In genomic region chr5:28459456-28460225, GRCm38 (mm10) we compare ENCODE assay signal across 8 mouse cellular contexts. TPM values are rescaled to one million over a fixed set of nuclear protein-coding genes. Genes with fewer than 3 reads are reported as not detected.
A peak's percentile ranks its signal among the peaks of the same experiment; 100 is the strongest.
DNase-seq lines count a peak whose midpoint lies in the region; ATAC-seq and TF ChIP-seq lines count a peak whose summit lies in the region.

No protein-coding gene starts in this region.

- WGBS in embryonic facial prominence, embryonic 11.5 days, result under 1% methylated on average over 41 of the region's 41 CpGs
- 10% methylated on average over 41 of the region's 41 CpGs for WGBS in intestine, postnatal 0 days
- WGBS in midbrain, embryonic 13.5 days, result under 1% methylated on average over 41 of the region's 41 CpGs

- H3K36me3 ChIP-seq in embryonic facial prominence, embryonic 11.5 days (replicated peaks; ENCODE audit: control insufficient read depth, insufficient read depth, low read depth, low read length), result no peaks in the 10 kb centered on the region
- H3K36me3 ChIP-seq in intestine, postnatal 0 days (ENCODE audit: control insufficient read depth, insufficient read depth), result no peaks in the 10 kb centered on the region
- no peaks in the 10 kb centered on the region for H3K36me3 ChIP-seq in midbrain, embryonic 13.5 days

- H3K4me3 ChIP-seq in embryonic facial prominence, embryonic 11.5 days (ENCODE audit: low read depth, low read length), result 0 out of 2 replicates have a peak overlapping the region, but pooled peaks have one; percentile 14
- H3K4me3 ChIP-seq in intestine, postnatal 0 days (ENCODE audit: low read depth, low read length), result peak overlapping the region; percentile 37; the same call in 1 of the 2 replicates
- peak overlapping the region; percentile 44 for H3K4me3 ChIP-seq in midbrain, embryonic 13.5 days (replicated peaks)

- H3K9me3 ChIP-seq in embryonic facial prominence, embryonic 11.5 days (replicated peaks; ENCODE audit: control insufficient read depth, low read length), result no peaks in the 10 kb centered on the region
- H3K9me3 ChIP-seq in intestine, postnatal 0 days (ENCODE audit: control insufficient read depth), result no peaks in the 10 kb centered on the region
- H3K9me3 ChIP-seq in midbrain, embryonic 13.5 days, result no peaks in the 10 kb centered on the region

- H3K9ac ChIP-seq in embryonic facial prominence, embryonic 11.5 days (replicated peaks; ENCODE audit: low read length), result no peak overlapping the region
- no peak overlapping the region for H3K9ac ChIP-seq in intestine, postnatal 0 days (ENCODE audit: low read depth, low read length)
- H3K9ac ChIP-seq in midbrain, embryonic 13.5 days (replicated peaks), result peak overlapping the region; percentile 16; the same call in 1 of the 2 replicates

- H3K27me3 ChIP-seq in embryonic facial prominence, embryonic 11.5 days (ENCODE audit: control insufficient read depth, insufficient read depth, low read length), result peaks cover 83% of the 10 kb centered on the region
- peaks cover 67% of the 10 kb centered on the region for H3K27me3 ChIP-seq in intestine, postnatal 0 days (replicated peaks; ENCODE audit: control insufficient read depth, insufficient read depth, low read length)
- peaks cover 93% of the 10 kb centered on the region for H3K27me3 ChIP-seq in midbrain, embryonic 13.5 days

- H3K4me2 ChIP-seq in embryonic facial prominence, embryonic 11.5 days (ENCODE audit: low read depth, low read length), result no peak overlapping the region; the same call in 1 of the 2 replicates
- H3K4me2 ChIP-seq in intestine, postnatal 0 days (replicated peaks; ENCODE audit: low read depth), result peak overlapping the region; percentile 66
- peak overlapping the region; percentile 73 for H3K4me2 ChIP-seq in midbrain, embryonic 13.5 days (replicated peaks)

- peak; percentile 54 for DNase-seq in R1 (ENCODE audit: low read depth, low spot score)
- peak; percentile 43 for DNase-seq in embryonic facial prominence, embryonic 11.5 days (ENCODE audit: low spot score)
- DNase-seq in ovary, postnatal 10 days (ENCODE audit: low spot score), result no peak
- no peak for DNase-seq in spleen, postnatal 10 days (ENCODE audit: low spot score in 2 of 2)
- DNase-seq in kidney, adult 18-20 months, result no peak
- no peak for DNase-seq in layer of hippocampus, postnatal 25 days (ENCODE audit: extremely low spot score in 1 of 2, low spot score in 1 of 2)

- TF ChIP-seq CTCF in intestine, postnatal 0 days (IDR thresholded peaks at IDR 0.05; ENCODE audit: low read depth), result no peak

- peak; percentile 40 for ATAC-seq in embryonic facial prominence, embryonic 11.5 days (replicated peaks; ENCODE audit: insufficient number of reproducible peaks, low FRiP score, low TSS enrichment, low read depth)
- no peak for ATAC-seq in intestine, postnatal 0 days
- peak; percentile 66 for ATAC-seq in midbrain, embryonic 13.5 days

- H3K27ac ChIP-seq in embryonic facial prominence, embryonic 11.5 days (replicated peaks; ENCODE audit: low read depth, low read length), result no peak overlapping the region
- no peak overlapping the region for H3K27ac ChIP-seq in intestine, postnatal 0 days (ENCODE audit: low read depth, low read length)
- peak overlapping the region; percentile 51; the same call in 1 of the 2 replicates for H3K27ac ChIP-seq in midbrain, embryonic 13.5 days

- peaks cover 16% of the 10 kb centered on the region for H3K4me1 ChIP-seq in embryonic facial prominence, embryonic 11.5 days (ENCODE audit: control insufficient read depth, insufficient read depth, low read length)
- peaks cover 5% of the 10 kb centered on the region for H3K4me1 ChIP-seq in intestine, postnatal 0 days (replicated peaks; ENCODE audit: control insufficient read depth, insufficient read depth, low read length)
- H3K4me1 ChIP-seq in midbrain, embryonic 13.5 days (replicated peaks), result peaks cover 61% of the 10 kb centered on the region

RNA-seq across cellular contexts. Expression of gene Shh, which starts 7.4 kb away (rescaled TPM):
- 1.6 and 2.9 TPM in 2 replicates for polyA plus RNA-seq in embryonic facial prominence, embryonic 11.5 days (2014; fragmentation: Nextera tagmentation; extraction: Ambion mirVana)
- polyA plus RNA-seq in intestine, postnatal 0 days (2015; fragmentation: Nextera tagmentation; extraction: Ambion mirVana), result 0.18 and 0.23 TPM in 2 replicates
- 1.3 and 3.4 TPM in 2 replicates for polyA plus RNA-seq in midbrain, embryonic 13.5 days (2015; fragmentation: Nextera tagmentation; extraction: Ambion mirVana)
- total RNA-seq in layer of hippocampus, postnatal 25 days (2021), result 1 to 10 TPM; 1.4 to 1.7 TPM

Comparison
In these comparisons a context has a peak if more than half of its experiments do, and no peak if none do; other contexts are left out.
1. DNase-seq: peak in R1 (single experiment) and embryonic facial prominence, embryonic 11.5 days (single experiment); none in ovary, postnatal 10 days (single experiment), spleen, postnatal 10 days (0 of 2), kidney, adult 18-20 months (single experiment) and layer of hippocampus, postnatal 25 days (0 of 2).
2. Peak in every context shown above with its lines, with median percentiles within 50 percentile points of each other: H3K4me3 ChIP-seq.